Comparison of ENCODE assay signal across 24 mouse cellular contexts in genomic region chr17:65606014-65606413, GRCm38 (mm10). TPM values are rescaled to one million over a fixed set of nuclear protein-coding genes. Genes with fewer than 3 reads are reported as not detected.
DNase-seq lines count a peak whose midpoint lies in the region; ATAC-seq and TF ChIP-seq lines count a peak whose summit lies in the region.
"Had no signal": no experiment of that assay in that cellular context is flagged by ENCODE, and none has a peak within 500 bp of the region (broad histone marks: within the 10 kb centered on the region; RNA-seq: fewer than 3 reads in every experiment).

No protein-coding gene starts in this region.

- intact Hi-C loops in gastrocnemius, adult 2 months (cut with DNase I), result no loop called here

- ATAC-seq in megakaryocyte progenitor cell, adult 5-6 weeks (replicated peaks; ENCODE audit: poor library complexity), result peak; percentile 56

- peak overlapping the region; percentile 36 for H3K27ac ChIP-seq in gastrocnemius, adult 2 months
- H3K27ac ChIP-seq: embryonic facial prominence, embryonic 10.5 days; heart, adult 2 months; hindbrain, embryonic 13.5 days; limb, embryonic 10.5 days had no signal

- DNase-seq in gastrocnemius, adult 2 months, result no peak
- no peak for DNase-seq in gastrocnemius, adult 8-10 months (ENCODE audit: low spot score in 2 of 2)
- DNase-seq in c-Kit-positive CD71-positive TER-119-positive erythroid progenitor cells, embryonic 14.5 days (ENCODE audit: low spot score), result peak; percentile 70
- peak; percentile 62 for DNase-seq in liver
- DNase-seq in retina, embryonic 14.5 days (ENCODE audit: low spot score), result no peak
- DNase-seq in urinary bladder, postnatal 10 days (ENCODE audit: low spot score), result no peak
- DNase-seq in kidney, adult 11 months, result no peak
- DNase-seq: adrenal gland, postnatal 36 days; cerebellum, postnatal 10 days; gastrocnemius, postnatal 10 days; heart, adult 2 months; heart, postnatal 10 days; kidney, adult 18-20 months; kidney, postnatal 10 days; lung, embryonic 14.5 days; lung, postnatal 4 days; midbrain, embryonic 14.5 days had no signal

- no peak for TF ChIP-seq CTCF in gastrocnemius, adult 2 months (IDR thresholded peaks at IDR 0.05)

- H3K4me3 ChIP-seq in gastrocnemius, adult 2 months, result no peak overlapping the region
- H3K4me3 ChIP-seq: embryonic facial prominence, embryonic 10.5 days; heart, adult 2 months; hindbrain, embryonic 13.5 days; limb, embryonic 10.5 days; myocyte had no signal

RNA-seq across cellular contexts. Expression of gene Vapa, which starts 7.3 kb away (rescaled TPM):
- 100 to 1,000 TPM; 131 to 146 TPM for total RNA-seq in gastrocnemius, adult 2 months (2021)
- total RNA-seq in gastrocnemius, adult 8-10 months (2022), result 100 to 1,000 TPM; 127 to 152 (median 133) TPM
- 195 and 214 TPM in 2 replicates for total RNA-seq in megakaryocyte progenitor cell, adult 5-6 weeks (2015)
- total RNA-seq in megakaryocyte progenitor cell, adult 5-6 weeks (2017), result 141 and 147 TPM in 2 replicates

RNA-seq across cellular contexts. Expression of gene Txndc2, which starts 36.0 kb away (rescaled TPM):
- not detected for total RNA-seq in gastrocnemius, adult 2 months (2021)
- total RNA-seq in gastrocnemius, adult 8-10 months (2022), result not detected
- total RNA-seq in megakaryocyte progenitor cell, adult 5-6 weeks (2015), result 0.17 and 0.22 TPM in 2 replicates
- total RNA-seq in megakaryocyte progenitor cell, adult 5-6 weeks (2017), result not detected in 2 replicates
- total RNA-seq: heart, adult 2 months; layer of hippocampus, adult 8-10 months; left cerebral cortex, adult 18-20 months had no signal

Comparison
In these comparisons a context has a peak if more than half of its experiments do, and no peak if none do; other contexts are left out.
1. DNase-seq: peak in c-Kit-positive CD71-positive TER-119-positive erythroid progenitor cells, embryonic 14.5 days (single experiment) and liver (single experiment); none in gastrocnemius, adult 2 months (single experiment), gastrocnemius, adult 8-10 months (0 of 2), retina, embryonic 14.5 days (single experiment), urinary bladder, postnatal 10 days (single experiment) and kidney, adult 11 months (single experiment).